Mouse (Mus musculus) stomach, embryonic 16.5 days (tissue): ENCODE measurements around the gene Ly6g6c. TPM values are rescaled to one million over a fixed set of nuclear protein-coding genes. Genes with fewer than 3 reads are reported as not detected.

Experiments used
- ATAC-seq: fragments of 200-750 bp; cut with Nextera tagmentation; 2 replicates; pipeline ENCODE4 v1.8.0; 2017; ENCODE audit warnings: moderate number of reproducible peaks, moderate TSS enrichment; ENCODE audit not compliant: insufficient read depth, low FRiP score
- H3K27ac ChIP-seq: fragments of 300-500 bp; sonication (generic); 2 replicates; pipeline ENCODE4 v1.5.1; 2014; ENCODE audit warnings: low read length
- H3K27me3 ChIP-seq: fragments of 300-500 bp; sonication (generic); 2 replicates; pipeline ENCODE4 v1.6.1; 2014; ENCODE audit warnings: low read length, control low read depth, mixed read lengths; ENCODE audit not compliant: control insufficient read depth, insufficient read depth
- H3K36me3 ChIP-seq: fragments of 300-500 bp; sonication (generic); 2 replicates; pipeline ENCODE4 v1.6.1; 2014; ENCODE audit warnings: low read length; ENCODE audit not compliant: control insufficient read depth, insufficient read depth
- H3K4me1 ChIP-seq: fragments of 300-500 bp; sonication (generic); 2 replicates; pipeline ENCODE4 v1.6.1; 2014; ENCODE audit warnings: low read length, control low read depth, mixed read lengths; ENCODE audit not compliant: control insufficient read depth, insufficient read depth
- H3K4me2 ChIP-seq: fragments of 300-500 bp; sonication (generic); 2 replicates; pipeline ENCODE4 v1.6.1; 2014; ENCODE audit warnings: low read depth, low read length, mixed read lengths
- H3K4me3 ChIP-seq: fragments of 300-500 bp; sonication (generic); replicated peaks from 2 replicates; pipeline ENCODE4 v1.5.1; 2014; ENCODE audit warnings: mild to moderate bottlenecking, low read length
- H3K9ac ChIP-seq: fragments of 300-500 bp; sonication (generic); 2 replicates; pipeline ENCODE4 v1.6.1; 2014; ENCODE audit warnings: low read length
- H3K9me3 ChIP-seq: fragments of 300-500 bp; sonication (generic); replicated peaks from 2 replicates; pipeline ENCODE4 v1.6.1; 2016; ENCODE audit warnings: low read length, control low read depth; ENCODE audit not compliant: control insufficient read depth
- WGBS: fragments of 180-500 bp; shearing (Covaris S2); extraction: QIAGEN DNeasy Blood & Tissue Kit; methylation state at CpG from one replicate; pipeline ENCODE4 v1.1.7; 2014; 5-methylcytosine and 5-hydroxymethylcytosine counted together
- polyA plus RNA-seq: library from polyadenylated mRNA; unstranded; fragments of >200 nt; fragmentation: Nextera tagmentation; extraction: Ambion mirVana; gene quantifications from 2 replicates; pipeline ENCODE4 v1.2.1, GENCODE M21; 2015

Ly6g6c gene
- polyA plus RNA-seq, 1 experiment from 2014 or later, result 50.6 TPM

GRCm38 (mm10) chr17:35097164-35097655 lies 32.0 kb downstream of the Ly6g6c start:
- 88% methylated on average over 12 of the region's 12 CpGs for WGBS
- peaks cover 21% of the 10 kb centered on the region; the same call in 1 of the 2 replicates for H3K36me3 ChIP-seq

GRCm38 (mm10) chr17:35100196-35100765 lies 35.1 kb downstream of the Ly6g6c start:
- H3K9ac ChIP-seq, result no peak overlapping the region
- no peak overlapping the region for H3K4me2 ChIP-seq
- WGBS, result 52% methylated on average over 10 of the region's 10 CpGs
- H3K4me1 ChIP-seq, result no peaks in the 10 kb centered on the region
- no peaks in the 10 kb centered on the region for H3K9me3 ChIP-seq
- H3K36me3 ChIP-seq, result peaks cover 23% of the 10 kb centered on the region; the same call in 1 of the 2 replicates
- H3K27me3 ChIP-seq, result no peaks in the 10 kb centered on the region
- ATAC-seq, result no peak
- no peak overlapping the region for H3K4me3 ChIP-seq
- H3K27ac ChIP-seq, result no peak overlapping the region

More at GRCm38 (mm10) chr17:35097164-35097655, 32.0 kb downstream of the Ly6g6c start:
- H3K4me2 ChIP-seq, result no peak overlapping the region
- H3K4me3 ChIP-seq, result no peak overlapping the region
- no peak overlapping the region for H3K9ac ChIP-seq
- H3K9me3 ChIP-seq, result no peaks in the 10 kb centered on the region
- no peaks in the 10 kb centered on the region for H3K4me1 ChIP-seq
- H3K27me3 ChIP-seq, result no peaks in the 10 kb centered on the region
- H3K27ac ChIP-seq, result no peak overlapping the region
- no peak for ATAC-seq

GRCm38 (mm10) chr17:35101161-35101560 lies 36.0 kb downstream of the Ly6g6c start:
- Histone ChIP-seq H3K4me3 (no peak overlapping the region), H3K36me3 (peaks cover 23% of the 10 kb centered on the region; the same call in 1 of the 2 replicates), H3K27ac (no peak overlapping the region), H3K9me3 (no peaks in the 10 kb centered on the region), H3K27me3 (no peaks in the 10 kb centered on the region), H3K9ac (no peak overlapping the region), H3K4me2 (no peak overlapping the region), H3K4me1 (no peaks in the 10 kb centered on the region)
- no peak for ATAC-seq
- WGBS, result 87% methylated on average over 11 of the region's 11 CpGs

GRCm38 (mm10) chr17:35102299-35102698 lies 37.1 kb downstream of the Ly6g6c start:
- Histone ChIP-seq H3K4me2 (no peak overlapping the region), H3K9me3 (no peaks in the 10 kb centered on the region), H3K9ac (no peak overlapping the region; the same call in 1 of the 2 replicates), H3K27ac (no peak overlapping the region), H3K27me3 (no peaks in the 10 kb centered on the region), H3K4me3 (no peak overlapping the region), H3K4me1 (no peaks in the 10 kb centered on the region), H3K36me3 (peaks cover 19% of the 10 kb centered on the region; the same call in 1 of the 2 replicates)
- 71% methylated on average over 8 of the region's 8 CpGs for WGBS
- ATAC-seq, result no peak; the same call in 1 of the 2 replicates

- no peak for ATAC-seq
- 56% methylated on average over 6 of the region's 6 CpGs for WGBS
- Histone ChIP-seq H3K4me2 (no peak overlapping the region), H3K27ac (no peak overlapping the region), H3K9ac (no peak overlapping the region), H3K4me3 (no peak overlapping the region), H3K36me3 (peaks cover 15% of the 10 kb centered on the region; the same call in 1 of the 2 replicates), H3K4me1 (no peaks in the 10 kb centered on the region), H3K9me3 (no peaks in the 10 kb centered on the region), H3K27me3 (no peaks in the 10 kb centered on the region)
These were observed 38.1 kb downstream of the Ly6g6c start for GRCm38 (mm10) chr17:35103221-35103690.

- no peak for ATAC-seq
- H3K9me3 ChIP-seq, result no peaks in the 10 kb centered on the region
- H3K4me3 ChIP-seq, result no peak overlapping the region
- H3K4me2 ChIP-seq, result no peak overlapping the region
- H3K9ac ChIP-seq, result no peak overlapping the region
- 87% methylated on average over 7 of the region's 7 CpGs for WGBS
- peaks cover 15% of the 10 kb centered on the region; the same call in 1 of the 2 replicates for H3K36me3 ChIP-seq
- no peaks in the 10 kb centered on the region for H3K4me1 ChIP-seq
- H3K27ac ChIP-seq, result no peak overlapping the region
- no peaks in the 10 kb centered on the region for H3K27me3 ChIP-seq
These were observed 38.9 kb downstream of the Ly6g6c start for GRCm38 (mm10) chr17:35104079-35104478.

- Histone ChIP-seq H3K4me1 (no peaks in the 10 kb centered on the region), H3K27me3 (no peaks in the 10 kb centered on the region), H3K4me2 (no peak overlapping the region), H3K9ac (no peak overlapping the region), H3K27ac (no peak overlapping the region), H3K9me3 (no peaks in the 10 kb centered on the region), H3K4me3 (no peak overlapping the region), H3K36me3 (peaks cover 12% of the 10 kb centered on the region; the same call in 1 of the 2 replicates)
- no peak for ATAC-seq
- 75% methylated on average over 6 of the region's 6 CpGs for WGBS
These were observed 39.6 kb downstream of the Ly6g6c start for GRCm38 (mm10) chr17:35104754-35105153.

- H3K27ac ChIP-seq, result no peak overlapping the region
- no peaks in the 10 kb centered on the region for H3K9me3 ChIP-seq
- H3K4me2 ChIP-seq, result peak overlapping the region; percentile 19; the same call in 1 of the 2 replicates
- no peak overlapping the region for H3K9ac ChIP-seq
- no peak overlapping the region for H3K4me3 ChIP-seq
- no peaks in the 10 kb centered on the region for H3K4me1 ChIP-seq
- no peaks in the 10 kb centered on the region for H3K27me3 ChIP-seq
- peaks cover 11% of the 10 kb centered on the region; the same call in 1 of the 2 replicates for H3K36me3 ChIP-seq
- 22% methylated on average over 13 of the region's 13 CpGs for WGBS
- no peak; the same call in 1 of the 2 replicates for ATAC-seq
These were observed 40.7 kb downstream of the Ly6g6c start for GRCm38 (mm10) chr17:35105740-35106389.

GRCm38 (mm10) chr17:35106522-35106921 lies 41.3 kb downstream of the Ly6g6c start:
- H3K9ac ChIP-seq, result no peak overlapping the region
- H3K9me3 ChIP-seq, result no peaks in the 10 kb centered on the region
- no peak for ATAC-seq
- H3K27ac ChIP-seq, result no peak overlapping the region
- H3K27me3 ChIP-seq, result no peaks in the 10 kb centered on the region
- H3K4me1 ChIP-seq, result no peaks in the 10 kb centered on the region
- H3K36me3 ChIP-seq, result peaks cover 11% of the 10 kb centered on the region; the same call in 1 of the 2 replicates
- H3K4me2 ChIP-seq, result no peak overlapping the region
- 60% methylated on average over 3 of the region's 3 CpGs for WGBS
- no peak overlapping the region for H3K4me3 ChIP-seq
